Mouse (Mus musculus) common myeloid progenitor, adult 5-6 weeks (primary cell): ENCODE measurements around the gene Gm28372. TPM values are rescaled to one million over a fixed set of nuclear protein-coding genes. Genes with fewer than 3 reads are reported as not detected.
A peak's percentile ranks its signal among the peaks of the same experiment; 100 is the strongest.
"Not testable (repeated sequence)": the region's sequence is repeated elsewhere in the genome, so short reads cannot be mapped to it uniquely, and the experiment has no call there.

Experiments
- ATAC-seq: replicated peaks from 2 replicates; pipeline ENCODE4 v1.8.0; 2016; ENCODE audit warnings: low read depth, mild to moderate bottlenecking, moderate TSS enrichment, inconsistent platforms; ENCODE audit not compliant: poor library complexity, severe bottlenecking
- total RNA-seq: library from RNA; stranded (forward); fragments of 200-1000, 187-1606 nt; gene quantifications from 2 replicates; pipeline ENCODE4 v1.2.3, GENCODE M21; 2017

The Gm28372 gene
- total RNA-seq, result not detected in 2 replicates

DNA sequence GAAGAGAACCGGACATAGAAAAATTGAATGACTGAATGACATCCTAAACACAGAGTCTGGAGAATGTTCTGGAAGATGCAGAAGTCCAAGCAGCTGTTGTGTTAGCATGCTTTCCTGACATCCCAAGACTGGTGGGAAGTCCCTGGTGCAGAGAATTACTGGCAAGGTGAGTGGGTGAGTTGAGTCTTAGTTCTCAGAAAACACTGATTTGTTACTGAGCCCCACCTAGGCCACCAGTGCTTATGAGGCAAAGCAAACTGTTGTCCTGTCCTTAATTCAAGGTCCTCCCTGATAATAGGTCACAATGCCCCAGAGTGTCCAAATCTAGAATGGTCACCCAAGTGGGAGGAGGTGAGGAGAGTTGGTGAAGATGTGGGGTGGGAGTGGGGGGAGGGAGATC is at the start of gene Gm28372, which contains the start of gene 1700020A23Rik:
Gene Gm28372 (plus strand): TSS at position 301 of the 400 bp plus-strand sequence.
Gene 1700020A23Rik (plus strand): TSS at position 321 of the 400 bp plus-strand sequence.
- ATAC-seq, result no peak

- ATAC-seq, result no peak
These were observed 47.5 kb upstream of the Gm28372 start for GRCm38 (mm10) chr2:130357551-130357950.

- no peak for ATAC-seq
These were observed 46.2 kb upstream of the Gm28372 start for GRCm38 (mm10) chr2:130358852-130359251.

GRCm38 (mm10) chr2:130362511-130363026 is 42.5 kb upstream of the Gm28372 start:
- ATAC-seq, result peak; percentile 65

- peak; percentile 48 for ATAC-seq
These were observed 39.6 kb upstream of the Gm28372 start for GRCm38 (mm10) chr2:130365211-130366094.

DNA sequence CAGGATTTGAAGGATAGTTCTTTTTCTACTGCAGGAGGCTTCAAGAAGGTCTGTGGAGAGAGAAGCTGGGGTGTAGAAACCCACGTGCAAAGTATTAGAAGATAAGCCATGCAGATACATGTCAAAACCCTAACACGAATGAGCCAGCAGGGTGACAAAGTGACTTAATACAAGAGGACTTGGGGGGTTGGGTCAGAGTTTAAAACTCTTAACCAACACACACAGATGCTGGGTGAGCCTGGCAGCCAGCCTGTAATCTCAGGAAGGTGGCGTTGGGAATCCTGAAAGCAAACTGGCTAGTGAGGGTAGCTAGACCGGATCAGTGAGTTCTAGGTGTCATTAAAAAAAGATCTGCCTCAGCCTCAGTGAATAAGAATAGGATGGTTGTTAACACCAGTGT is 37.7 kb upstream of the Gm28372 start:
- no peak for ATAC-seq

DNA sequence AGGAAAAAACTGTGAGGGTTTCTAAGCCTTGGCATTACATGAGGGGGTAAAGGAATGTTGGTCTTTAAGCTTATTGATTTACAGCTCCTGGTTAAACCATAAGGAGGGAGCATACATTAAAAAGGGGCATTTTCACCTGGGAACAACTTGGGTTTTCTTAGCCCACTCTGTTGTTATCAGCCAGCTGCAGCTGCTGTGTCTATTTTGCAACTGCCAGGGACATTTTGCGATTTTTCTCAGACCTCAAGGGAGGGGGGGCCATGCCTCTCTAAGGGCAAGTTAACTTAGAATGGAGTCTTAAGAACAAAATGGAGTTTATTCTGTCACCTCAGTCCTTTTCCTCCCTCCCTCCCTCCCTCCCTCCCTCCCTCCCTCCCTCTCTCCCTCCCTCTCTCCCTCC is 32.0 kb upstream of the Gm28372 start:
- ATAC-seq, result not testable (repeated sequence)

DNA sequence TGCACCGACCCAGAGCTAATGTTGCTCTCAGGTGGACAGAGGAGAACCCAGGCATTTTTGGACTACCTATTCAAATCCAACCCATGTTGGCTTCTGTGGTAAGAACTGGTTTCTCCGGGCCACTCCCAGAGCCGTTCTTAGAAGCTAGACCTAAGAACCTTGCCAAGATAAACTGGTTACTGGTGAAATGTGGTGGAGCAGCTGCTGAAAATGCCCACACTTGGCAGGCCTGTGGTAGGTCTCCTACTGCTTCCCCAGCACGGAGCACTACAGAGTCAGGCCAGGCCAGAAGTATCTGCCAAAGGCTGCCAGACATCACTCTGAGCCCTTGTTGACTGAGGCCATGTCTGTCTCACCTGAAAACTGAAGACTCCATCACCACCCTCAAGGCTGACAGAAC is 30.1 kb upstream of the Gm28372 start:
- no peak for ATAC-seq

GRCm38 (mm10) chr2:130383205-130383604 is 21.8 kb upstream of the Gm28372 start:
- ATAC-seq, result no peak

DNA sequence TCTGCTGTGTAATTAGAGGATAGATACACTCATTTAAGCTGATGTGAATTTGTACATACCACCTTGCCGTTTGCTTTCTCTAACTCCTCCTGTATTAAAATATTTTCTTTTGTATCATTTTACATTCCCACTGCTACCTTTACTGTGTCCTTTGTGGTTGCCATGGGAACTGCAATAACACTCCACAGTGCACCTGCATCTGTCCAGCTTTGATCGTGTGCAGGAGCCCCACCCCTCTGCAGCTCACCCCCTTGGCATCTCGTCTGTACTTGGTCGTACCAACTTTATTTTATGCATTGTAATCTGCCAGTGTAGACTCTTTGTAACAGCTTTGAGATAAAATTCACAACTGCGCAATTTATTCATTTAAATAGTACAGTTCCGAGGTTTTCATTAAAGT is 21.1 kb upstream of the Gm28372 start:
- ATAC-seq, result no peak

- ATAC-seq, result no peak
These were observed 18.8 kb upstream of the Gm28372 start for GRCm38 (mm10) chr2:130386212-130386611.

DNA sequence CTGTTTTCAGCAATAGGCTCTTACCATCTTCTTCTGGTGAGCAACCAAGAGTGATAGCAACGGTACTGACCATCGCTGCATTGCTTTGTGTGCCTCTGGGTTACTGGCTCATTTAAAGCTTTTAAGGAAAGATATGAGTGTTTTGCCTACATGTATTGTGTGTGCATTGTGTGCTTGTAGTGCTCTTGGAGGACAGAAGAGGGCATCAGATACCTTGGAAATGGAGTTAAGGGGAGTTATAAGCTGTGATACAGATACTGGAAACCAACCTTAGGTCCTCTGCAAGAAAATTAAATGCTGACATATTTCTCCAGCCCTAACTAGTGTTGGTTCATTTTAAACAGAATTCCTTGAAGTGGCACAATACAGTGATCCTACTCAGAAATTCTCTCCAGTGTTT is 16.2 kb upstream of the Gm28372 start:
- peak; percentile 73 for ATAC-seq

GRCm38 (mm10) chr2:130390993-130391625 is 13.9 kb upstream of the Gm28372 start:
- ATAC-seq, result no peak

DNA sequence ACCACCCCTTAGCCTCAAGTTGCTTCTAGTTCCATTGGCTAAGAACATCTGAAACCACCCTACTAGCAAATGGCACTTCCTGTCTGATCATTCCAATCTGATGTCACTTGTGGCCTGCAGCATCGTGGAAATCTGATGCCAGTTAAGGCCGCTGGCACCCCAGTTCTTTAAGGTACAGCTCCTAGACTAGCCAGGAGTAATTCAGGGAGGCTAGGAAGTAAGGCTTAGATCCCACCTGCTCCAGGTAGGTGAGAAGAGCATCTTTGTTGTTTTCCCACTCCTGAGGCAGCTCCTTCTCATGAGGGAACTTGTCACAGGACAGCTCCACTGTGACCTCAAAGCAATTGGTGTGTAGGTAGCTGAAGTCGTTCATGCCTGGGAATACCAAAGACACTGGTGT is 12.2 kb upstream of the Gm28372 start:
- no peak for ATAC-seq

DNA sequence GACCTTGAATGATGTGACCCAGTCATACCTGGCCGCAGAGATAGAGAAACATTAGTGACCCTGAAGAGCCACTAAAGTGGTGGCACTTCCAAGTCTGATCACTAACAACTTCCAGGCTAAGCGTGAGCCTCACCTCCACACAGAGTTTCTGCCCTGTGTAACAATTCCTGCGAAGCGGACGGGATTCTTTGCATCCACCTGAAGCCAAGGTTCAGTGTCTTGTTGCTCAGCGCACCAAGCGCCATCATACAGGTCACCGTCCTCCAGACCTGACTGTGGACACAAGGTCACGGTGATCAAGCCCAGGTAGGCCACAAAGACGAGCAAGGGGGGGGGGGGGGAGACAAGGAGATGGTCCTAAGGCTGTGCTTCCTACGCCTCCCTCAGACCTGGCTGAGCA is 9.3 kb upstream of the Gm28372 start:
- no peak for ATAC-seq

DNA sequence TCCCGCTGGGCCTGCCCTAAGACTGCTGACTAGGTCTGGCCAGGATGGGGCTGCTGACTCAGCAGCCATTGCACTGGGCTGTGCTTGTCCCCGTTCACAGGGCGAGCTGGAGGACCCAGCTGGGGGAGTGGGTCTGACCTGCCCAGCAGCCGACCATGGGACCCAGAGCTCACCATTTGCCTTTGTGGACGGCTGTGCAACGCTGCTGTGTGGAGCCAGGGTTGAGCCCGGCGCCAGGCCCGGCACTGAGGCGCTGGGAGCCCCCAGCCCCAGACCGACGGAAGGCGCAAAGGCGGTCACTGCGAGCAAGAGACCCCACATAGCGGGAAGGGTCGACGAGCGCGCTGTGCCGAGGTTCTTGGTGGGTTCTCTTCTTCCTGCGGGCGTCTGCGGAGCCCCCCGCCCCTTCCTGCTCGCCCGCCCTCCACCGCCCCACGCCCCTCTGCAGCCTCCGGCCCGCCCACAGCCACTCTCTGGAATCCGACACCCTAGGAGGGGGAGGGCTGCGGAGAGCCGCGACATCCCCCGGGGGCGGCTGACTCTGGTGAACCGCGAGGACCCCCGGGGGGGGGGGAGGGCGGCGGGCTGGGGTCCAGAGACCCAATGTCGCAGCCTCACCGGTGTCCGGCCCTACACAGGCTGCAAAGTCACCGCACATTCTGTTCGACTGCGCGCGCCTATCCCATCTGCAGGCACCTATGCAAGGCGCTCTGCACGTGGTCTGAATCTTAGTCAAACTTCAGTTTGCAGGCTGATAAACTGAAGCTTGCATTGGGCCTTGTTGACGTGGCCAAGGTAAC is 7.7 kb upstream of the Gm28372 start, which contains the start of gene Cpxm1:
Gene Cpxm1 (minus strand): TSS at position 389 of the 800 bp plus-strand sequence.
- peak; percentile 31 for ATAC-seq

GRCm38 (mm10) chr2:130398091-130398490 is 6.9 kb upstream of the Gm28372 start:
- peak; percentile 80 for ATAC-seq

GRCm38 (mm10) chr2:130400046-130400445 is 5.0 kb upstream of the Gm28372 start:
- no peak for ATAC-seq

- ATAC-seq, result no peak
These were observed 3.1 kb upstream of the Gm28372 start for GRCm38 (mm10) chr2:130401891-130402290.

DNA sequence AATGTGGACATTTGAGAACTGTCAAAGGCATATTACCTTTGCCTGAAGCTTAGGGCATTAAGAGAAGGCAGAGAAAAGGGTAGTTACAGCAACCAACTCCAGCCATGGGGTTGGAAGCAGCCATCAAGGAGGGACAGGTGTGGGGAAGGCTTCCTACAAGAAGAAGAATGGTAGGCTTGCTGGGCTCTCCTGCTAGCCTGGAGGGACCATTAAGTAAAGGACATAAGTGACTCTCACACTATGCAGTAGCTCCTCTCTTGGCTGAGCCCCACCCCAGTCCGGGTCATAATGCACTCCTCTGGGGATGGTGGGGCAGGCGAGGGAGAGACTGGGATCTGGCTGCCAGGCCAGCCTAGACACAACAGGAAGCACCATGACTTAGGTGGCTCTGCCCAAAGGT is 1.1 kb downstream of the Gm28372 start, which contains the start of gene Tmem239:
Gene Tmem239 (plus strand): TSS at position 301 of the 400 bp plus-strand sequence.
- no peak for ATAC-seq
